Mouse (Mus musculus) limb, embryonic 11.5 days (tissue): ENCODE results near the gene Sirpa. TPM values are rescaled to one million over a fixed set of nuclear protein-coding genes. Genes with fewer than 3 reads are reported as not detected.
A peak's percentile ranks its signal among the peaks of the same experiment; 100 is the strongest.

Experiments used
- ATAC-seq: fragments of 200-750 bp; cut with Nextera tagmentation; 2 replicates; pipeline ENCODE4 v1.8.0; 2017; ENCODE audit warnings: low read depth; ENCODE audit not compliant: insufficient number of reproducible peaks, low FRiP score, low TSS enrichment
- DNase-seq: peaks from one replicate; pipeline ENCODE4 v3.0.0-alpha.2; 2015; ENCODE audit warnings: low spot score
- H3K27ac ChIP-seq: fragments of 300-500 bp; sonication (generic); replicated peaks from 2 replicates; pipeline ENCODE4 v1.5.1; 2014; ENCODE audit warnings: low read depth, mild to moderate bottlenecking, low read length
- H3K27me3 ChIP-seq: fragments of 300-500 bp; sonication (generic); 2 replicates; pipeline ENCODE4 v1.6.1; 2014; ENCODE audit warnings: mild to moderate bottlenecking, low read length, mixed read lengths; ENCODE audit not compliant: control insufficient read depth, insufficient read depth
- H3K36me3 ChIP-seq: fragments of 300-500 bp; sonication (generic); 2 replicates; pipeline ENCODE4 v1.6.1; 2014; ENCODE audit warnings: mild to moderate bottlenecking, low read length, moderate library complexity, mixed read lengths; ENCODE audit not compliant: control insufficient read depth, insufficient read depth
- H3K4me1 ChIP-seq: fragments of 300-500 bp; sonication (generic); 2 replicates; pipeline ENCODE4 v1.6.1; 2014; ENCODE audit warnings: low read length, mixed read lengths; ENCODE audit not compliant: control insufficient read depth, insufficient read depth
- H3K4me2 ChIP-seq: fragments of 300-500 bp; sonication (generic); 2 replicates; pipeline ENCODE4 v1.6.1; 2014; ENCODE audit warnings: low read depth, mild to moderate bottlenecking, moderate library complexity; ENCODE audit not compliant: severe bottlenecking
- H3K4me3 ChIP-seq: fragments of 300-500 bp; sonication (generic); 2 replicates; pipeline ENCODE4 v1.5.1; 2014; ENCODE audit warnings: low read depth, low read length
- H3K9ac ChIP-seq: fragments of 300-500 bp; sonication (generic); 2 replicates; pipeline ENCODE4 v1.6.1; 2014; ENCODE audit warnings: mild to moderate bottlenecking, low read length
- H3K9me3 ChIP-seq: fragments of 300-500 bp; sonication (generic); 2 replicates; pipeline ENCODE4 v1.6.1; 2016; ENCODE audit warnings: low read length; ENCODE audit not compliant: control insufficient read depth
- WGBS: fragments of 180-500 bp; shearing (Covaris S2); extraction: QIAGEN DNeasy Blood & Tissue Kit; methylation state at CpG from one replicate; pipeline ENCODE4 v1.1.7; 2014; 5-methylcytosine and 5-hydroxymethylcytosine counted together
- polyA plus RNA-seq: library from polyadenylated mRNA; unstranded; fragments of >200 nt; fragmentation: Nextera tagmentation; extraction: Ambion mirVana; gene quantifications from 2 replicates; pipeline ENCODE4 v1.2.1, GENCODE M21; 2014

Gene Sirpa
- polyA plus RNA-seq, 1 experiment from 2014 or later, result 16.0 TPM

GRCm38 (mm10) chr2:129653632-129654031 lies 61.0 kb downstream of the Sirpa start:
- Histone ChIP-seq H3K4me3 (no peak overlapping the region), H3K9me3 (no peaks in the 10 kb centered on the region), H3K9ac (no peak overlapping the region), H3K27me3 (no peaks in the 10 kb centered on the region), H3K4me1 (no peaks in the 10 kb centered on the region), H3K4me2 (no peak overlapping the region), H3K27ac (no peak overlapping the region), H3K36me3 (no peaks in the 10 kb centered on the region)
- 89% methylated on average over 2 of the region's 2 CpGs for WGBS
- ATAC-seq, result no peak
- no peak for DNase-seq

- Histone ChIP-seq H3K9ac (no peak overlapping the region), H3K27ac (no peak overlapping the region), H3K4me1 (no peaks in the 10 kb centered on the region), H3K4me2 (no peak overlapping the region), H3K4me3 (no peak overlapping the region), H3K36me3 (no peaks in the 10 kb centered on the region), H3K9me3 (no peaks in the 10 kb centered on the region), H3K27me3 (no peaks in the 10 kb centered on the region)
- DNase-seq (peak; percentile 15), ATAC-seq (no peak)
- 86% methylated on average over 4 of the region's 4 CpGs for WGBS
These were observed 61.8 kb downstream of the Sirpa start for GRCm38 (mm10) chr2:129654233-129654950.

- H3K9ac ChIP-seq, result no peak overlapping the region
- no peaks in the 10 kb centered on the region for H3K4me1 ChIP-seq
- no peaks in the 10 kb centered on the region for H3K36me3 ChIP-seq
- no peak overlapping the region for H3K27ac ChIP-seq
- DNase-seq (no peak), ATAC-seq (no peak)
- no peak overlapping the region for H3K4me2 ChIP-seq
- H3K27me3 ChIP-seq, result no peaks in the 10 kb centered on the region
- no peaks in the 10 kb centered on the region for H3K9me3 ChIP-seq
- WGBS, result 92% methylated on average over 4 of the region's 4 CpGs
- no peak overlapping the region for H3K4me3 ChIP-seq
These were observed 62.4 kb downstream of the Sirpa start for GRCm38 (mm10) chr2:129655033-129655432.

GRCm38 (mm10) chr2:129658796-129659195 lies 66.2 kb downstream of the Sirpa start:
- Histone ChIP-seq H3K27me3 (no peaks in the 10 kb centered on the region), H3K36me3 (no peaks in the 10 kb centered on the region), H3K4me2 (no peak overlapping the region), H3K9ac (no peak overlapping the region), H3K4me3 (no peak overlapping the region), H3K27ac (no peak overlapping the region), H3K9me3 (no peaks in the 10 kb centered on the region), H3K4me1 (no peaks in the 10 kb centered on the region)
- ATAC-seq (no peak), DNase-seq (no peak)
- WGBS, result 89% methylated on average over 4 of the region's 4 CpGs

GRCm38 (mm10) chr2:129660020-129660419 lies 67.4 kb downstream of the Sirpa start:
- 75% methylated on average over 6 of the region's 6 CpGs for WGBS
- H3K9me3 ChIP-seq, result no peaks in the 10 kb centered on the region
- no peaks in the 10 kb centered on the region for H3K27me3 ChIP-seq
- DNase-seq (peak; percentile 20), ATAC-seq (no peak)
- H3K9ac ChIP-seq, result no peak overlapping the region
- no peak overlapping the region for H3K4me3 ChIP-seq
- H3K4me2 ChIP-seq, result no peak overlapping the region
- H3K36me3 ChIP-seq, result no peaks in the 10 kb centered on the region
- H3K4me1 ChIP-seq, result no peaks in the 10 kb centered on the region
- H3K27ac ChIP-seq, result no peak overlapping the region

- Histone ChIP-seq H3K9ac (no peak overlapping the region), H3K27ac (no peak overlapping the region), H3K4me3 (no peak overlapping the region), H3K9me3 (no peaks in the 10 kb centered on the region), H3K4me2 (no peak overlapping the region), H3K4me1 (no peaks in the 10 kb centered on the region), H3K27me3 (no peaks in the 10 kb centered on the region), H3K36me3 (no peaks in the 10 kb centered on the region)
- no peak for DNase-seq
- no peak for ATAC-seq
- 76% methylated on average over 4 of the region's 4 CpGs for WGBS
These were observed 69.8 kb downstream of the Sirpa start for GRCm38 (mm10) chr2:129662484-129662883.

GRCm38 (mm10) chr2:129671911-129672310 lies 79.3 kb downstream of the Sirpa start:
- no peaks in the 10 kb centered on the region for H3K9me3 ChIP-seq
- no peak overlapping the region for H3K27ac ChIP-seq

GRCm38 (mm10) chr2:129674935-129675634 lies 82.5 kb downstream of the Sirpa start:
- H3K27ac ChIP-seq, result no peak overlapping the region
- no peaks in the 10 kb centered on the region for H3K9me3 ChIP-seq
- 39% methylated on average over 13 of the region's 13 CpGs for WGBS
- H3K4me1 ChIP-seq, result no peaks in the 10 kb centered on the region
- peak; percentile 87 for DNase-seq
- no peaks in the 10 kb centered on the region for H3K27me3 ChIP-seq
- H3K36me3 ChIP-seq, result no peaks in the 10 kb centered on the region
- H3K4me2 ChIP-seq, result no peak overlapping the region
- H3K4me3 ChIP-seq, result no peak overlapping the region
- ATAC-seq, result no peak
- H3K9ac ChIP-seq, result no peak overlapping the region

More at GRCm38 (mm10) chr2:129671911-129672310, 79.3 kb downstream of the Sirpa start:
- Histone ChIP-seq H3K4me1 (no peaks in the 10 kb centered on the region), H3K36me3 (no peaks in the 10 kb centered on the region), H3K27me3 (no peaks in the 10 kb centered on the region), H3K4me3 (no peak overlapping the region), H3K4me2 (no peak overlapping the region), H3K9ac (no peak overlapping the region)
- DNase-seq (no peak), ATAC-seq (no peak)
- WGBS, result 76% methylated on average over 4 of the region's 4 CpGs
